Mouse (Mus musculus) hindbrain, embryonic 12.5 days (tissue): ENCODE results near the gene 2810004N23Rik. TPM values are rescaled to one million over a fixed set of nuclear protein-coding genes. Genes with fewer than 3 reads are reported as not detected.

Experiments used
- ATAC-seq: fragments of 200-750 bp; cut with Nextera tagmentation; 2 replicates; pipeline ENCODE4 v1.8.0; 2017; ENCODE audit warnings: moderate TSS enrichment; ENCODE audit not compliant: low FRiP score
- H3K27ac ChIP-seq: fragments of 300-500 bp; sonication (generic); 2 replicates; pipeline ENCODE4 v1.5.1; 2016; ENCODE audit warnings: mild to moderate bottlenecking
- H3K27me3 ChIP-seq: fragments of 300-500 bp; sonication (generic); 2 replicates; pipeline ENCODE4 v1.6.1; 2016; ENCODE audit warnings: mild to moderate bottlenecking
- H3K36me3 ChIP-seq: fragments of 300-500 bp; sonication (generic); 2 replicates; pipeline ENCODE4 v1.6.1; 2016; ENCODE audit warnings: mild to moderate bottlenecking
- H3K4me1 ChIP-seq: fragments of 300-500 bp; sonication (generic); 2 replicates; pipeline ENCODE4 v1.6.1; 2016
- H3K4me2 ChIP-seq: fragments of 300-500 bp; sonication (generic); replicated peaks from 2 replicates; pipeline ENCODE4 v1.6.1; 2016; ENCODE audit warnings: mild to moderate bottlenecking
- H3K4me3 ChIP-seq: fragments of 300-500 bp; sonication (generic); 2 replicates; pipeline ENCODE4 v1.5.1; 2016; ENCODE audit warnings: mild to moderate bottlenecking
- H3K9ac ChIP-seq: fragments of 300-500 bp; sonication (generic); 2 replicates; pipeline ENCODE4 v1.6.1; 2016; ENCODE audit warnings: mild to moderate bottlenecking, moderate library complexity
- H3K9me3 ChIP-seq: fragments of 300-500 bp; sonication (generic); replicated peaks from 2 replicates; pipeline ENCODE4 v1.6.1; 2016; ENCODE audit warnings: mild to moderate bottlenecking
- WGBS: fragments of 180-500 bp; shearing (Covaris S2); methylation state at CpG from one replicate; pipeline ENCODE4 v1.1.7; 2016; 5-methylcytosine and 5-hydroxymethylcytosine counted together
- polyA plus RNA-seq: library from polyadenylated mRNA; unstranded; fragments of >200 nt; fragmentation: Nextera tagmentation; extraction: Ambion mirVana; gene quantifications from 2 replicates; pipeline ENCODE4 v1.2.1, GENCODE M21; 2016

Gene 2810004N23Rik
- polyA plus RNA-seq, 1 experiment from 2014 or later = 43.9 TPM

DNA sequence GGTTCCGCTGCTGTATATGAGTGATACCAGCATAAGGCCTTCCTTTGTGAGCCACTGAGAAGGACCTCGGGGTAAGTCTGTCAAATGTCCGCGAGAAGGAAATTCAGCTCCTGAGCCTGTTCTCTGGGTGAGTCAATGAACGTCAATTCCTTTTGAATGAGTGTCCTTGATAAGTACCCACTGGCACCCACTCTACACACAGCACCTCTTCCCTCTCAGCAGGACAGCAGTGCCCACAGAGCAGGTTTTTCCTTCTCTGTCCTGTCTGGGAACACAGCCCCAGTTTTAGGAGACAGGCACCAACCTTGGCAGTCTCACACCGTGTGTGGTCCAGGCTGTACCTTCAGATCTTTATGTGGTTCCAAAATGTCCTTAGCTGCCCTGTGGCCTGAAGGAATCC, 31.0 kb downstream of the 2810004N23Rik start:
- no peak for ATAC-seq
- H3K9ac ChIP-seq = no peak overlapping the region
- no peaks in the 10 kb centered on the region for H3K27me3 ChIP-seq
- H3K4me3 ChIP-seq = no peak overlapping the region
- H3K4me1 ChIP-seq = no peaks in the 10 kb centered on the region
- WGBS = 86% methylated on average over 6 of the region's 6 CpGs
- peaks cover 19% of the 10 kb centered on the region for H3K36me3 ChIP-seq
- no peaks in the 10 kb centered on the region for H3K9me3 ChIP-seq
- H3K27ac ChIP-seq = no peak overlapping the region
- no peak overlapping the region for H3K4me2 ChIP-seq

GRCm38 (mm10) chr8:124831531-124831930, 31.4 kb downstream of the 2810004N23Rik start:
- no peak overlapping the region for H3K4me2 ChIP-seq
- WGBS = 82% methylated on average over 6 of the region's 6 CpGs
- ATAC-seq = no peak
- no peak overlapping the region for H3K27ac ChIP-seq
- no peaks in the 10 kb centered on the region for H3K27me3 ChIP-seq
- no peaks in the 10 kb centered on the region for H3K4me1 ChIP-seq
- H3K36me3 ChIP-seq = peaks cover 19% of the 10 kb centered on the region
- no peak overlapping the region for H3K9ac ChIP-seq
- no peak overlapping the region for H3K4me3 ChIP-seq
- no peaks in the 10 kb centered on the region for H3K9me3 ChIP-seq

DNA sequence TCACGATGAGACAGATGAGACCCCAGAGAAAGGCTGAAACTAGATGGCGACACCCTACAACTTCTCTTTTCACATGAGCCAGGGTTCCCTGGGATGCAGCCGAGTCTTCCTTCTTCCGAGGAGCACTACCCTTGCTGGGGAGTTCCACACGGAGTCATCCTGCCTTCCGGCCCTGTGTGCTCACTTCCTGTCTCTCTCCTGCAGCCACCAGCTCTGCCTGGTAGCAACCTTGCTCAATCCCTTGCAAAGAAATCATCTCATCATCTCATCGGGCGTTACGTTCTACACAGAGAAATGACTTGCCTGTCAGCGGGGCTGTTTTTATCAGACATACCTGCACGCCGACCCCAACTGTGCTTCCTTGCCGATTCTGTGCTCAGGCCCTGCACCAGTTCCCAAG, 32.9 kb downstream of the 2810004N23Rik start:
- no peaks in the 10 kb centered on the region for H3K4me1 ChIP-seq
- H3K4me2 ChIP-seq = no peak overlapping the region
- peaks cover 19% of the 10 kb centered on the region for H3K36me3 ChIP-seq
- ATAC-seq = no peak
- H3K27ac ChIP-seq = no peak overlapping the region
- H3K27me3 ChIP-seq = peaks cover 4% of the 10 kb centered on the region; the same call in 1 of the 2 replicates
- H3K4me3 ChIP-seq = no peak overlapping the region
- H3K9me3 ChIP-seq = no peaks in the 10 kb centered on the region
- 74% methylated on average over 13 of the region's 13 CpGs for WGBS
- no peak overlapping the region for H3K9ac ChIP-seq

DNA sequence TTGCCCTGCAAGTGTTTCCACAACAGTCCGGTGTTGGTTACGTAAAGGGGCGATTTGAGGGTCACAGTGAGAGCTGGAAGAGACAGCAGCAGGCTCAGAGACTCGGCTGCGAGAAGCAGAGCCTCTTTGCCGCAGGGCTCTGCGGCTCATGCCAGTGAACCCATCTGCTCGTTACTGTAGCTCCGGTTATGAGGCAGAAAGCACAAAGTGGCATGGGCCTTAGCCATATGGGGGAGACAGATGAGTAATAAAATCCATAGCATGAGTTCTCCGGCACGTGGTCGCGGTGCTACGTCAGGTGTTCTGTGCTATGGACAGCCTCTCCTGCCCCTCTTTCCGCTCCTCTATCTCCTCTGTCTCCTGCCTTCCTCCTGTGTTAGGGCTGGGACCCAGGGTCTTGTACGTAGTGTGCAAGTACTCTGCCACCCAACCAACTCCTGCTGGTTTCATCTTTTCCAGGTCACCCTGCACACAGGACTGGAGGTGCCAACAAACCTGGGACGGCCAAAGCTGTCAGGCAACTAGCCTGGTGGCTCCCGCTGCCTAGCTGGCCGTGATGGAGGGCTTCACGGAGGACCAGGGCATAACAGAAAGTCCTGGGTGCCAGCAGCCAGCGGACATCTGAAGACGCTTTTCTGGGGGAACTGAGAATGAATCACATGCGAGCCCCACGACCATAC, 34.2 kb downstream of the 2810004N23Rik start:
- no peaks in the 10 kb centered on the region for H3K4me1 ChIP-seq
- H3K27ac ChIP-seq = no peak overlapping the region
- no peak overlapping the region for H3K4me2 ChIP-seq
- H3K27me3 ChIP-seq = peaks cover 4% of the 10 kb centered on the region; the same call in 1 of the 2 replicates
- 85% methylated on average over 24 of the region's 24 CpGs for WGBS
- H3K9me3 ChIP-seq = no peaks in the 10 kb centered on the region
- H3K9ac ChIP-seq = no peak overlapping the region
- no peak overlapping the region for H3K4me3 ChIP-seq
- no peak for ATAC-seq
- peaks cover 27% of the 10 kb centered on the region for H3K36me3 ChIP-seq

DNA sequence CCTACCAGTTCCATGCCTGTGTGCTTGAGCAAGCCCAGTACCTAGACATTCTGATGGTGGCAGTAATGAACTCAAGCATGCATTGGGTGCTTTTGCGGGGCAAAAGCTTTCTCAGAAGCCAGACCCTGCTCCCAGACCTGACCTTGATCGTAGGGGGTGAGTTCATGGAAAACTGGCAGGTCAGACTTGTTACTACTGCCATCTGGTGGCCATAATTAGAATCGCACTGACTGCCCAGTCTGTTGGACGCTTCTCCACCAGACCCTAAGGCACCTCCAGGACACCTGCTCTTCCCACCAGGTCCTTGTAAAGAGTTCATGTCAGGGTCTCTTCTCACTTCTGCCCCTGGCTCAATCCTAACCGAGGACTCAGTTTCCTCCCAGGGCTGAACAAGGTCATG, 35.5 kb downstream of the 2810004N23Rik start:
- Histone ChIP-seq H3K4me2 (no peak overlapping the region), H3K4me1 (no peaks in the 10 kb centered on the region), H3K27me3 (peaks cover 4% of the 10 kb centered on the region; the same call in 1 of the 2 replicates), H3K36me3 (peaks cover 40% of the 10 kb centered on the region), H3K9me3 (no peaks in the 10 kb centered on the region), H3K9ac (no peak overlapping the region), H3K4me3 (no peak overlapping the region), H3K27ac (no peak overlapping the region)
- no peak for ATAC-seq
- 4% methylated on average over 5 of the region's 5 CpGs for WGBS

DNA sequence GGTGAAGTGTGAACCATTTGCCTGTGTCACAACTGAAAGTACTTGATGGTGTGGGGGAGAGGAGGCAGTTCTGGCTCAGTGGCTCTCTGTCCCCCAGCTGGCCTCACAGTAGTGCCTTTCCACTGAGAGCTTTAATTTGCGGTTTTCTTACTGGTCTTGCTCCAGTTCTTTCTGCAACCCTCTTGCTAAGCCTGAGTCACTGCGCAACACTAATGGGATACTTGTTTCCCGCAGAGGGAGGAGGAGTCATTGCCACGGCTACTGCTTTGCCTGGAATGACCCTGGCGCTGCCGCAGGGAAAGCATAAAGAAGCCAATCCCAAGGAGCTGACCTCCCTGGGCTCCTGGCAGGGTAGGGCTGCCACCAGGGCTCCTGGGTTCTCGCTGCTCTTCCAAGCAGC, 36.3 kb downstream of the 2810004N23Rik start:
- H3K27ac ChIP-seq = no peak overlapping the region
- no peak overlapping the region for H3K9ac ChIP-seq
- 24% methylated on average over 7 of the region's 7 CpGs for WGBS
- ATAC-seq = no peak
- H3K27me3 ChIP-seq = peaks cover 4% of the 10 kb centered on the region; the same call in 1 of the 2 replicates
- H3K4me1 ChIP-seq = no peaks in the 10 kb centered on the region
- H3K4me2 ChIP-seq = no peak overlapping the region
- peaks cover 45% of the 10 kb centered on the region for H3K36me3 ChIP-seq
- no peak overlapping the region for H3K4me3 ChIP-seq
- H3K9me3 ChIP-seq = no peaks in the 10 kb centered on the region

DNA sequence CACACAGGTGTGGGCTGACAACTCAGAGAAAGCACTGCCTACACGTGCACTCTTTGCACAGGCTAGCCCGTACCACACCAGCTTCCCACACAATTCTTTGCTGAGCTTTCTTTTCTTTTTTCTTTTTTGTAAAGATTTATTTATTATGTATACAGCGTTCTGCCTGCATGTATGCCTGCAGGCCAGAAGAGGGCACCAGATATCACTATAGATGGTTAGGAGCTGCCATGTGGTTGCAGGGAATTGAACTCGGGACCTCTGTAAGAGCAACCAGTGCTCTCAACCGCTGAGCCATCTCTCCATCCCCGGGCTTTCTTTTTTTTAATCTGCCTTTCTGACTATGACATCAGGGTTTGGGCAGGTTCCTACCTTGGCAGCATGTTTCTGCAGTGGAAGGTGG, 39.4 kb downstream of the 2810004N23Rik start:
- no peak overlapping the region for H3K27ac ChIP-seq
- H3K27me3 ChIP-seq = peaks cover 14% of the 10 kb centered on the region
- no peaks in the 10 kb centered on the region for H3K4me1 ChIP-seq
- H3K4me3 ChIP-seq = no peak overlapping the region
- H3K9ac ChIP-seq = no peak overlapping the region
- H3K9me3 ChIP-seq = no peaks in the 10 kb centered on the region
- no peak for ATAC-seq
- WGBS = 84% methylated on average over 6 of the region's 6 CpGs
- H3K36me3 ChIP-seq = peaks cover 49% of the 10 kb centered on the region
- no peak overlapping the region for H3K4me2 ChIP-seq

GRCm38 (mm10) chr8:124820125-124820524, 42.8 kb downstream of the 2810004N23Rik start:
- WGBS = 76% methylated on average over 11 of the region's 11 CpGs
- ATAC-seq = no peak
- Histone ChIP-seq H3K27ac (no peak overlapping the region), H3K36me3 (peaks cover 80% of the 10 kb centered on the region), H3K27me3 (peaks cover 13% of the 10 kb centered on the region), H3K9me3 (peaks cover 7% of the 10 kb centered on the region), H3K9ac (no peak overlapping the region), H3K4me3 (no peak overlapping the region), H3K4me1 (no peaks in the 10 kb centered on the region), H3K4me2 (no peak overlapping the region)

DNA sequence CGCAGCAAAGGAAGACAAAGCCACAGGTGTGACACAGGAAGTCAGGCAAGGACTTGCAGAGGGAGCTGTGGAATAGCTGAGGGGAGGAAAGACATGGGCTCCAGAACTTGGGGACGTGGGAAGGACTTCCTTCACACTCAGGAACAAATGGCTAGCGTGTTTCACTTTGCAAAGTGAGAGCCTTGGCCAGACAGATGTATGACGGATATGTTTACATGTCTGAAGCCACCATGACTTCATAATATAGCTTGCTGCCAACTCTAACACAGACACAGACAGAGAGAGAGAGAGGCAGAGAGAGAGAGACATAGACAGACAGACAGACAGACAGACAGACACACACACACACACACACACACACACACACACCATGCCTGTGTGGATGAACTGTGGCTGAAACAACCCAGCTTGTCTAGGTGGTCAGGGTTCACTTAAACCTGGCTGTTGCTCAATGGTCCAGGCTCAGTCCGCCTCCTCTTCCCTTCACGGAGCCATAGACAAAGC, 43.3 kb downstream of the 2810004N23Rik start:
- H3K9ac ChIP-seq = no peak overlapping the region
- H3K9me3 ChIP-seq = peaks cover 7% of the 10 kb centered on the region
- H3K27ac ChIP-seq = no peak overlapping the region
- peaks cover 13% of the 10 kb centered on the region for H3K27me3 ChIP-seq
- 74% methylated on average over 6 of the region's 6 CpGs for WGBS
- H3K4me2 ChIP-seq = no peak overlapping the region
- no peaks in the 10 kb centered on the region for H3K4me1 ChIP-seq
- H3K4me3 ChIP-seq = no peak overlapping the region
- ATAC-seq = no peak
- H3K36me3 ChIP-seq = peaks cover 79% of the 10 kb centered on the region

DNA sequence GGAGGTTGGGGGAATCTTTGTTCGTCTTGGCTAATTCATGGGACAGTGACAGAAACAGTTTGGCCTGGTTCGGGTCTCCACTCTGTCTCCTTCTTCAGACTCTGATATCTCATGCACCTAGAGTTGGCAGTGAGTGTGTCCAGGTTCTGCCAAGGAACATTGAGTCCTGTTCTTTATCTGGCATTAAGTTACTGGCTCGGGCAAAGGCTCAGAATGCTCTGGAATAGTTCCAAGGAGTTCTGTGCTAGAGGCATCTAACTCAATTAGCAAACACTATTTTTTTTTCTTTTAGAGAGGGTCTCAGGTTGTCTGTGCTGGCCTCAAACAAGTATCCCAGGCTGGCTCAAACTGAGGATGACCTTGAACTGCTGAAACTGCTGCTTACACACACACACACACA, 45.6 kb downstream of the 2810004N23Rik start:
- Histone ChIP-seq H3K4me2 (no peak overlapping the region), H3K36me3 (peaks cover 61% of the 10 kb centered on the region), H3K27me3 (peaks cover 13% of the 10 kb centered on the region), H3K4me3 (no peak overlapping the region), H3K9ac (no peak overlapping the region), H3K27ac (no peak overlapping the region), H3K9me3 (peaks cover 7% of the 10 kb centered on the region), H3K4me1 (no peaks in the 10 kb centered on the region)
- WGBS = 96% methylated on average over 3 of the region's 3 CpGs
- ATAC-seq = no peak

DNA sequence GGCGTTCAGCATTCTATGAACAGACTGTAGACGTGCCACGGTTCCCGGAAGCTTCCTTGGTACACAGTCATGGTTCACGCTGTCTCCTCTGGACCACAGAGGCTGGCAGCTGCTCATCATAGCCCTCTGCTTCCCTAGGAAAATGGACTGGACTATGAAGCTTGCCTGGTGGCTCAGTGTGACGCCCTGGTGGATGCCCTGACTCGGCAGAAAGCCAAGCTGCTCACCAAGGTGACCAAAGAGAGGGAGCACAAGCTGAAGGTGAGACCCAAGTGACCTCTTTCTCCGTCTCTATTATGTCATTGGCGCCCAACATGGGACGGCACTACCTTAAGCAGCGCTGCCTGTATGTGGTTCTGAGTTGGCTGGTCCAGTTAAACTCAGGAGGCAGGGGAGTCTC, 46.1 kb downstream of the 2810004N23Rik start:
- H3K4me3 ChIP-seq = no peak overlapping the region
- peaks cover 13% of the 10 kb centered on the region for H3K27me3 ChIP-seq
- H3K4me1 ChIP-seq = no peaks in the 10 kb centered on the region
- no peak overlapping the region for H3K4me2 ChIP-seq
- WGBS = 90% methylated on average over 11 of the region's 11 CpGs
- no peak overlapping the region for H3K27ac ChIP-seq
- no peak overlapping the region for H3K9ac ChIP-seq
- H3K36me3 ChIP-seq = peaks cover 57% of the 10 kb centered on the region
- peaks cover 7% of the 10 kb centered on the region for H3K9me3 ChIP-seq
- no peak for ATAC-seq

DNA sequence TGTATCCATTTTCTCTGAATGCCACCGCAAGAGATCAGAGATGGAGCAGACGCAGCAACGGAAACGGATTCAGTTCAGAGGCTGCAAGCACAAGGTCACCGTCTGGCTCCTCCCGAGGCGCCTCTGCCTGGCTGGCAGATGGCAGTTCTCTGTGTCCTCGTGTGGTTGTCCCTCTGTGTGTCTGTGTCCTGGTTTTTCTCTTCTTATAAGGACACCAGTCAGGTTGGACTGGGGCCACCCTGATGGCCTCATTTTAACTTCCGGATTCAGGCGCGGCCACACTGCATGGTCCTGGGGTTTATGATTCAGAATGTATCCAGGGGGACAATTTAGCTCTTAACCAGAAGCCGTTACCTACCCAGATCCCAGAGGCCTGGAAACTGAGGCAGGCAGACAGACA, 47.0 kb downstream of the 2810004N23Rik start:
- peaks cover 7% of the 10 kb centered on the region for H3K9me3 ChIP-seq
- H3K27me3 ChIP-seq = peaks cover 13% of the 10 kb centered on the region
- H3K4me1 ChIP-seq = peaks cover 5% of the 10 kb centered on the region
- no peak overlapping the region for H3K9ac ChIP-seq
- ATAC-seq = no peak
- peaks cover 52% of the 10 kb centered on the region for H3K36me3 ChIP-seq
- H3K27ac ChIP-seq = no peak overlapping the region
- 89% methylated on average over 12 of the region's 12 CpGs for WGBS
- no peak overlapping the region for H3K4me2 ChIP-seq
- no peak overlapping the region for H3K4me3 ChIP-seq

GRCm38 (mm10) chr8:124813326-124813725, 49.6 kb downstream of the 2810004N23Rik start:
- H3K27ac ChIP-seq = no peak overlapping the region
- H3K4me2 ChIP-seq = no peak overlapping the region
- peaks cover 32% of the 10 kb centered on the region for H3K36me3 ChIP-seq
- WGBS = 97% methylated on average over 4 of the region's 4 CpGs
- H3K27me3 ChIP-seq = peaks cover 4% of the 10 kb centered on the region; the same call in 1 of the 2 replicates
- no peak overlapping the region for H3K4me3 ChIP-seq
- peaks cover 7% of the 10 kb centered on the region for H3K9me3 ChIP-seq
- no peak overlapping the region for H3K9ac ChIP-seq
- peaks cover 14% of the 10 kb centered on the region for H3K4me1 ChIP-seq
- ATAC-seq = no peak
